Mouse (Mus musculus) adrenal gland, postnatal 36 days (tissue): ENCODE measurements around the gene Atp6v0a2. TPM values are rescaled to one million over a fixed set of nuclear protein-coding genes. Genes with fewer than 3 reads are reported as not detected.

Experiments used
- DNase-seq, 2 experiments: peaks; one replicate each; pipeline ENCODE4 v3.0.0; 2021; ENCODE audit warnings: mixed read lengths in 1 of 2
- total RNA-seq, 2 experiments: library from RNA; stranded (reverse); gene quantifications; 2 replicates each; pipeline ENCODE4 v1.2.3; 2021

Gene Atp6v0a2
- total RNA-seq, 2 experiments from 2014 or later: 74.5 to 83.7 TPM

DNA sequence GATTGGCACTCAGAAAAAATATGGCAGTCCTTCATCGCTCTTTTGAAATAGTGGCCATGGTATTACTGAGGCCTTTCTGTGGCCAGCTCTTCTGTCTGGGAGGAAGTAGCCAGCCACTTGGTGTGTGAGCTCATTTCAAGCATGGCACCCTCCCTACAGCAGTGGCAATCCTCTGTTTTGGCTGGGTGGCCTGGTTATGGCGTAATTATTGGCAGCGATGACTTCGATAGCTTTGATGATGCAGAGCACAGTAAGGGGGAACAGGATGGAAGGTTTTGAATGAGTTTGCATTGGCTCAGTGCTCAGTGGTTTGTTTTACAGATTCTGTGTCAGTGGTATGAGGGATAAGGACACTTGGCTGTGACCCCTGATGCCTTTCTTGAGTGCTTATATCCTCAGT, 8.3 kb downstream of the Atp6v0a2 start:
- DNase-seq: peak in 1 of 2 experiments; percentile 34

DNA sequence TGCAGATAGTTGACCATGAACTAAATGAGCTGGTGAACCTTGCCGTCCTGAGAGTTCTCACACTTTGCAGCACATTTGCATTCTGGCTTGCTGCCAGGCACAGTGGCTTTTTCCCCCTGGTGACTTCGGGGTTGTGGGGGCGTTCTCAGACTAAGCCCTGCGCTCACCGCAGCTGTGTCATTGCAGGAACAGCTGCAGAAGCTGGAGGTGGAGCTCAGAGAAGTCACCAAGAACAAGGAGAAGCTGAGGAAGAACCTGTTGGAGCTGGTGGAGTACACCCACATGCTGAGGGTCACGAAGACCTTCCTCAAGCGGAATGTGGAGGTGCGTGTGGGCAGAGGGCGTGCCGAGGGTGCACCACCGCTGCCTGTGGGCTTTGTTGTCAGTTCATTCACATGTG, 8.9 kb downstream of the Atp6v0a2 start:
- no peak for DNase-seq

DNA sequence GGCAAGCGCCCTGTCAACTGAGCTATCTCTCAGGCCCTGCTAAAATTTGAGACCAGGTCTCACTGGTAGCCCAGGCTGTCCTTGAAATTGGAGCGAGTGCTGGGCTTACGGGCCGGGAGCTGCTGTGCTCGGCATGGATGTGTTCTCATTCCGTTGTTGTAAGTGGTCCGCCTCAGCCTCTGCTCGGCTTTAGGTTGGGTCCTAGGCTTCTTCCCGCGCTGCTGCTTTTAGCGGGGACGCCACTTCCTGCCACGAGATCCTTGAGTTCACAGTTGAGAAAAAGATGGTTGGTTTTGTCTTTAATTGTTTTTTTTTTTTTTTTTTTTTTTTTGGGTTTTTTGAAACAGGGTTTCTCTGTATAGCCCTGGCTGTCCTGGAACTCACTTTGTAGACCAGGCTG, 9.5 kb downstream of the Atp6v0a2 start:
- no peak for DNase-seq

DNA sequence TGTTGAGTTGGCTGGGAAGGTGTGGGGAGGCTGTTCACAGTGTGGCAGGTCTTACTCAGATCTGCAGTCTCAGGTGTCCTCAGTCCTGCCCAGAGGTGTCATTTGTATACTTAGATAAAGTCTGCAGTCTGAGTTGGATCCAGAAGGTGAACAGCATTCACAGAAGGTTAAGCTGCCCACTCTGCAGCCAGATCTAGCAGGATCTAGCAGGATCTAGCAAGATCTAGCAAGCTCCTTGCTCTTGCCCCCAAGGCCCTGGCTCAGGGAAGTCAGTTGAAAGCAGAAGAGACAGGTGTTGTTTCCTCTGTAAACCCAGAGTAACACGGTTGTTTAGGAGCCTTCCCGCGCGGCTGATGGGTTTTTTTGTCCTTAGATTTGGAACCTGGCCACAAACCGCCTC, 85.4 kb downstream of the Atp6v0a2 start:
- DNase-seq: no peak

DNA sequence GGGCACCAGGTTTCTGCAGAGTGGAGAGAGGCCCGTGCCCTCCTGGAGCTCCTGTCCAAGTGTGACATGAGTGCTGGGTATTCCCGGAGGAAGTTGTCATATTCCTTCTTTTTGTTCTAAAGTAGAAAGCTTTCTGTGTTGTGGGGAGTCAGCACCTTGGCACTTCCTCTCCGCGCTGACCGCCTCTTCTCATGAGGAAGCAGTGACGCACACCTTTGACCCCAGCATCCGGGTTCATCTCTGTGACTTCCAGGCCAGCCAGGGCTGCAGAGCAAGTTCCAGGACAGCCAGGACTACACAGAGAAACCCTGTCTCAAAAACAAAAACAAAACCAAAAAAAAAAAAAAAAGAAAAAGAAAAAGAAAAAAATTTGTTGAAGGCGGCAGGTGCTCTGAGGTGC, 86.8 kb downstream of the Atp6v0a2 start:
- DNase-seq: peak; percentile 63 to 75

DNA sequence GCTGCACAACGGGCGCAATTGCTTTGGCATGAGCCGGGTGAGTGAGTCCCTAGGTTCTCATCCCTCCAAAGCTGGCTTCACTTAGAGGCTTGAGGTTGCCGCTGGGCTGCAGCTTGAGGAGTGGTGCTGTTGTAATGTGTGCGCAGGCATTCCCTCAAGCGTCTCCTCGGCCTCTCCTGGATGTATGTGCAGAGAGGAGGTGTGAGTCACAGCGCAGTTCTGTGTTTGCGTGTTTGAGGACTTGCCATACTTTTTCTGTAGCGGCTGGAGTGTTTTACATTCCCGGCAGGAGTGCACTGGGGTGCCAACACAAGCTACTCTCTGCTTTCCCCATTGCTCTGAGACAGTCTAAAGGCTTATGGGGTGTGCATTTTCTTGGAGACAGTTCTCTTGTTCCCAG, 89.6 kb downstream of the Atp6v0a2 start:
- no peak for DNase-seq

DNA sequence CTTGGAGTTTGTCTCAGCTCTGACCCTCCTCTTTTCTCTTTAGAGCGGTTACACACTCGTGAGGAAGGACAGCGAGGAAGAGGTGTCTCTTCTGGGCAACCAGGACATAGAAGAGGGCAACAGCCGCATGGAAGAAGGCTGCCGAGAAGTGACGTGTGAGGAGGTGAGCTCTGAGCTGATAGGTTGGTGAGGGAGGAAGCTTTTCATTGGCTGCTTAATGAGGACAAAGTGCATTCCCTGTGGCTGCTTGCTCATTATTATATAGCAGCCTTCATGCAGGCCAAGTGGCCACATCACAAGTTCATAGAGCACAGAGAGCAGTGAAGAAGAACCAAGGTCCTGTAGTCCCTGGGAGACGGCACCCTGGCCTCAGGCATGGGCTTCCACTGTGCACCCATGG, 90.0 kb downstream of the Atp6v0a2 start:
- no peak for DNase-seq

DNA sequence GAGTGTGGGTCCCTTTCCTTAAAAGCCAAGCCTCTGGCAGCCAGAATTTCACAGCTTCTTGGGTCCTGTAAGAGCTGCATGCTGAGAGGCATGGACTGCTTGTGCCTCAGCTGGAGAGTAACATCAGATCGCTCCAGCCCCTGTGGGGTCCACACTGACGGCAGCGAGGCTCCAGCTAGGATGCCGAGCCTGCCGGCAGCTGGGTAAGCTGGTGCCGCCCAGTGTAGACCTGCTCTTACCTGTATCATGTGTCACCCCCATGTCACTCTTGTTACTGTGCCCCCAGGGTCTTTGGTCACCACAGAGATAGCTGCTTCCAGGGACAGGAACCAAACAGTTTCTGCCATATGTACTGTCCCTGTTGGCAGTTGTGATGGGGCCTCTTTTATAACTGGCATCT, 94.7 kb downstream of the Atp6v0a2 start:
- DNase-seq: no peak

DNA sequence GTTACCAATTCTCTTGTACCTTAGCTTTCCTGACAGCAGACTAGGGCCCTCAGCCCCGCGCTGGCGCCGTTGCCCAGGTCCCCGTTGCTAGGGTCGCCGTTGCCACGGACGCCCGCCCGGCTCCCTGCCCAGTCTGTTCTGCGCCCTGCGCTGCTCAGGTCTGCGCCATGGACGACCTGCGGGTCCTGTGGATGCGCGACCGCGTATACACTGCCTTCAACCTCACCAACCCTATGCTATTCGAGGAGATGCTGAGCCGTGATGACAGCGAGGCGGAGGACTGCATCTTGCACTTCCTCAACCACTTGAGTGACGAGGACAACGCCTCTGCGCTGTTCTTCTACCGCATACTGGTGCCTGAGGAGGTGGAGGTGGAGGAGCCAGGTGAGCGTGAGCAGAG, 96.6 kb downstream of the Atp6v0a2 start, which contains the start of gene Dnah10:
Gene Dnah10, plus strand, starts transcription at position 89 of the 400 bp plus-strand sequence.
- DNase-seq: no peak

DNA sequence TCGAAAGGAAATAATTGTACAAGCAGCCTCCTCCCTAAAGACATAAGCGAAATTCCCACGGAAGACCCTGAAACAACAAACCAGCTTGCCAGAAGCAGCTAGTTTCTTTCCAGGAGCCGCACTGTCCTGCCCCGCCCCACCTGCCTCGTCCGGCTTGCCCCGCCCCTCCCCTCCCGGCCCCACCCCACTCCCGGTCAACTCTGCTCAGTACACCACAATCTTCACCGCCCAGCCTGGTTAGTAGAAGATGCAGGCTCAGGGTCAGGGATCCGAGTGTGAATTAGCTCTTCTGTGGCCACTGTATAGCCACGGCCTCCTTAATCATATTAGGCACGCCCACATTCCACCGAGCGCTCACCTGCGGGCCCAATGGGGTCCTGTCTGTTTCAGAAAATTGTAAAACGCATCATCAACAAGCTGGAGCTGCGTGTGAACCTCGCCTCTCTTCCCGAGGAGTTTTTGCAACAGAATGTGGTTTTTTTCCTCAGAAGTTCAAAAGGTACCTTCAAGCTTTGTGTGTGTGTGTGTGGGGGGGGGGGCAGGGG, 101.4 kb downstream of the Atp6v0a2 start:
- DNase-seq: peak; percentile 12 to 39

DNA sequence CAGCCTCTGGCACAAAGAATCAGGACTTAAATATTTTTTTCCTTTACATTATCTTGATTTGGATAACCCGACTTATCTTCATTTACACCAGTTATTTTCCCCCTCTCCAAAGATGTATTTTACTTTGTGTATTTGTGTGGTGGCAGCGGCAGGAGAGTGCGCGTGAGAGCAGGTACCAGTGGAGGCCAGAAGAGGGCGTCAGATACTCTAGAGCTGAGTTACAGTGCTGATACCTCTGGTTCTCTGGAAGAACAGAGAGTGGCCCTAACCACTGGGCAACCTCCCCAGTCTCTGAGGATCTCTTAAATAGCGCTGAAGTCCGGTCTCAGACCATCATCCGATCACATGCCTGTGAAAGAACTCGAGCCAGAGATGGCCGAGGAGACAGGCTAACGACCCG, 105.6 kb downstream of the Atp6v0a2 start:
- DNase-seq: no peak

DNA sequence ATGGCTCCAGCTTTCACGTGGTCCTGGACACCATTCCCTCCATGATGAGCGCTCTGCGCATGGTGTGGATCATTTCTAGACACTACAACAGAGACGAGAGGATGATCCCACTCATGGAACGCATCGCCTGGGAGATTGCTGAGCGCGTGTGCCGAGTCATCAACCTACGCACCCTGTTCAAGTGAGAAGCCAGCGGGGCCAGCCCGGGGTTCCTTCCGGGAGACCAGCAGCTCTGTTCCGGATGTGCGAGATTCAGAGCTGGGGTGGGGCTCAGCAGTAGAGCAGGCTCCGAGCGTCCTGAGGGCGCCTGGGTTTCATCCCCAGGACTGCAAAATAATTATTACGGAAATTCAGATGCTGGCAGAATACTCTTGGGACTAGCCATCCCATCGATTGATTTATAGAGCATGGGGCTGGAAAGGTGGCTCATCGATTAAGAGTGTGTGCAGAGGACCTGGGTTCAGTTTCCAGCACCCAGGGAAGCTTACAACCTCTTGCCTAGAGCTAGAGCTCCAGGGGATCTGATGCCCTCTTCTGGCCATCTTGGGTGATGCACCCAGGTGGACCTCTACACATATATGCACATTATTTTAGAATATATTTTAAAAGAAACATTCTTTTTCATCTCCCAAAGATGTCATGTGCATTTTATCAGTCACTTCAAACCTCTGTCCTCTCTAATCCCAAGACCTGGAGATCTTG, 113.7 kb downstream of the Atp6v0a2 start:
- no peak for DNase-seq

DNA sequence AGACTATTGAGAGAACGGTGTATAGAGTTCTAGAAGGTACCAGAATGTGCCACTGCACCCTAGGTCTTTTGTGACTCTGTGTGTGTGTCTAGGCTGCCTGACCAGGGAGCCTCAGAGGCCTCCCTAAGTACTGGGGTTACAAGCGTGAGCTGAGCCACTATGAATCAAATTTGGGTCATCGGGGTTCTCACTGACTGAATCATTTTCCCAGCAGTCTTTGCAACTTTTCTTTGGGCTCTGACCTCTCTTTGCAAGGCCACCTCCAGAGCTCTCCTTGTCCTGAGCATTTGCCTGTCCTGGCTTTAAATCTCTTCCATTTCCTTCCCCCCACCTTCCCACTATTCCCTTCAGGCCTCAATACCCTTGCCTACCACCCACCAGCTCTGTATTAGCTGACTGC, 115.5 kb downstream of the Atp6v0a2 start:
- peak; percentile 14 to 36 for DNase-seq

DNA sequence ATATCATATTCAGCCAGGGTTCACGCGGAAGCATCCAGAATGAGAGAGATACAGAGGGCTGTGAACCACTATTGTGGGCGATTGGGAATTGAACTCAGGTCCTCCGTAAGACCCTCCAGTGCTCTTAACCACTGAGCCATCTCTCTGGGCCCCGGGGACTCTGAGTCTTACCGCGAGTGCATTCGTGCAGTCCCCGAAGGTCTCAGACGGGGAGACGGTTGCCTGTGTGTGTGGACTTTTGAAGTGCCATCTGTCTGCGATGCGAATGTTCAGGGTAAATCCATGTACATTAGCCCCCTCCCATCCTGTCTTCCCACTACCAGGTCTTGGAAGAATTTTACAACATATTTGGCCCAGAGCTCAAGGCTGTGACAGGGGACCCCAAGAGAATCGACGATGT, 117.8 kb downstream of the Atp6v0a2 start:
- no peak for DNase-seq

DNA sequence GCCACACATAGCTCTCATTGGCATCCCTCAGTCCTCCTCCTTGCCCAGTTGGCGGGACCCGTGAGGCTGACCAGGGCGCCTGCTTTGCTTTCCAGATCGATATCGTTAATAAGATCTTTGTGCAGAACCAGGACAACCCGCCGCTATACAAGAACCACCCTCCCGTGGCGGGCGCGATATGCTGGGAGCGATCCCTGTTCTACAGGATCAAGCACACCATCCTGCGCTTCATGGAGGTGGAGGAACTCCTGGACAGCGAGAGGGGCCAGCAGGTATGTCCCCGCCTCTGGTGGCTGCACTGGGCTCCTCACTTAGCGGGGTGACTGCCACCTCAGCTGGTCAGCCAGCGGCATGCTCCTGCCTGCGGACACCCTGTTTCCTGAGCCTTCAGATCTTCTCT, 119.9 kb downstream of the Atp6v0a2 start:
- no peak for DNase-seq

DNA sequence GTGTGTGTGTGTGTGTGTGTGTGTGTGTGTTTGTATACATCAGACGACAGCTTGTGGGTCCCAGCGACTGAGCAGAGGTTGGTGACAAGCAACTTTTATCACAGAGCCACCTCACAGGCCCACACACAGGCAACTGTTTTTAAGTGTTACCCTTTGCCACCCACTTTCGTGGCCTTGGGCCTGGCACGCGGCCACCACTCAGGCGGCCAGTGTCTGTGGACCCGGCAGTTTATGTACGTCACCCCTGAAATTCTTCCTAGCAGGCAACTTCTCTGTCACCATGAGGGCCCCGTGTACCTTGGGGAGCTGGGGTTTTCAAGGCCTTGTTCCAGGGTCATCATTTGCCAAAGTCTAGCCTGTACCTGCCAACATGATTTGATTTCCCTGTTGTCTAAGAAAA, 123.3 kb downstream of the Atp6v0a2 start:
- peak; percentile 50 to 62 for DNase-seq

DNA sequence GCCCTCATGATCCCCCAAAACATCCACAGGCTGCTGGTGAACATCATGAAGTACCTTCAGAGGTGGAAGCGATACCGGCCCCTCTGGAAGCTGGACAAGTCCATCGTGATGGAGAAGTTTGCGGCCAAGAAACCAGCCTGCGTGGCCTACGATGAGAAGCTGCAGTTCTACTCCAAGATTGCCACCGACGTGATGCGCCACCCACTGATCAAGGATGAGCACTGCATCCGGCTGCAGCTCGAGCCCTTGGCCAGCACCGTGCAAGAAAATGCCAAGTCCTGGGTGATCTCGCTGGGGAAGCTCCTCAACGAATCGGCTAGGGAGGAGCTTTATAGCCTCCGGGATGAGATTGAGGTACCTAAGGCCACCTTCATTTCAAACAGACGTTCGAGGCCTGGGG, 132.6 kb downstream of the Atp6v0a2 start:
- peak; percentile 40 to 54 for DNase-seq

DNA sequence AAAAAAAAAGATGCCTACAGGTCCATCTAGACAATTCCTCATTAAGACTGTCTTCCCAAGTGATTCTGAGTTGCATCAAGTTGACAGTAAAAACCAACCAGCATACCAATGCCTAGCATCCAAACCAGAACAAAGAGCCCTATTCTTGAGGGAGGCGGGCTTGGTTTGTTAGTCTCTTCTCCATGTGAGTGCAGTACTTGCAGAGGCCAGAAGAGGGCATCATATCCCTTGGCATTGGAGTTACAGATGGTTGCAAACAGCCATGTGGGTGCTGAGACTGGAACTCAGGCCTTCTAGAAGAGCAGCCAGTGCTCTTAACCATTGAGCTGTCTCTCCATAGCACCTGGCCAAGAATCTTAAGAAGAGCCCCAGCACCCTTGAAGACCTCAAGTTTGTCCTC, 133.4 kb downstream of the Atp6v0a2 start:
- DNase-seq: no peak

Other genes starting within 250 kb of the Atp6v0a2 start
- 100 to 1,000 TPM in 1 of 2 experiments, 10 to 100 TPM in 1; 84.3 to 100 TPM for gene Sbno1, start 202.6 kb upstream of the Atp6v0a2 start, total RNA-seq
- gene Kmt5a, start 188.6 kb upstream of the Atp6v0a2 start, total RNA-seq: 100 to 1,000 TPM; 172 to 188 TPM
- 10 to 100 TPM; 21.4 to 23.9 TPM for gene Rilpl2, start 150.2 kb upstream of the Atp6v0a2 start, total RNA-seq
- 10 to 100 TPM; 19.4 to 20.5 TPM for gene Snrnp35, start 145.4 kb upstream of the Atp6v0a2 start, total RNA-seq
- 10 to 100 TPM; 16.2 to 17.4 TPM for gene Rilpl1, start 97.2 kb upstream of the Atp6v0a2 start, total RNA-seq
- gene Tmed2, start 87.9 kb upstream of the Atp6v0a2 start, total RNA-seq: 100 to 1,000 TPM; 226 to 241 TPM
- gene Ddx55, start 75.7 kb upstream of the Atp6v0a2 start, total RNA-seq: 10 to 100 TPM; 11.8 to 13.2 TPM
- gene Eif2b1, start 49.4 kb upstream of the Atp6v0a2 start, total RNA-seq: 10 to 100 TPM; 43.6 to 55.3 TPM
- 10 to 100 TPM; 40.4 to 44.2 TPM for gene Gtf2h3, start 49.4 kb upstream of the Atp6v0a2 start, total RNA-seq
- gene Dnah10, start 96.5 kb downstream of the Atp6v0a2 start, total RNA-seq: 1 to 10 TPM in 1 of 2 experiments, under 1 TPM in 1; 0.69 to 2.8 TPM
- gene Ccdc92, start 233.8 kb downstream of the Atp6v0a2 start, total RNA-seq: 1 to 10 TPM; 5.5 to 5.8 TPM
- gene Zfp664, start 234.1 kb downstream of the Atp6v0a2 start, total RNA-seq: 10 to 100 TPM; 55.2 to 58.6 TPM